Mouse (Mus musculus): ENCODE results near the gene Tyw3.
A peak's percentile ranks its signal among the peaks of the same experiment; 100 is the strongest.

Gene Tyw3

DNA sequence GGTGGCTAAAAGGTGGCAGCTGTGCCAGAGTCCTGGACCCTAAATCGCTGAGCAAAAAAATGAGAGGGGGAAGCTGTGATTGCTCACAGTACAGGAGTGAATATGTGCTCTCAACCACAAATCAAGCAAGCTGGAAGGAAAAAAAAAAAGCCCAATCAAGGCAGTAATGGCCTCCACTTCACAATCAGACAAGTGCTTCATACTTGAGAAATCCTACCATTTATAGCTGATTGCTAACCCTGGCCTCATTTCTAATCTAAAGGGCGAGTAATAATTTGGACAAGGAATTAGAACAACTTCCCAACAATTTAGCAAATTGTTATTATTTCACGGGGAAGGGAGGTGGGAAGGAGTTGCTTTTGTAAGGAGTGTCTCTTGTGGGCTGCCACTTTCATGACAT lies 31.5 kb downstream of the Tyw3 start:
- no peak for DNase-seq (ENCODE audit: low spot score)

- no peak for DNase-seq (ENCODE audit: low spot score)
Measured at GRCm38 (mm10) chr3:154562192-154562591, 34.7 kb downstream of the Tyw3 start.

DNA sequence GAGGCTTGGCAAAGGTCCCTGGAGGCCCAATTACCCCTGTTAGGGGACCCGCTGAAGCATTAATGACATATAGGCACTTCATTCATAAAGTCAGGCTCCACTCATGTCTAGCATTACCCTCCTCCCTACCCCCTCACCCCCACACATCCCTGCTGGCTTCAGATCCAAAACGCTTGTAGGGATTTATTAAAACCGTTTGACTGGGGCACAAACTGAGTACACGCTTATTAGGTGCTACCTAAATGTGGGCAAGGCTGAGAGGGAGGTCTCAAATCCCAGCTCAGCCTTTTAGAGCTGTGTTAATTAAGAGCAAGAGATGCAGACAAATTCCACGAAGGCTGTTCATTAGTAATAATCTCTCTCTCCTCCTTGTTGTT lies 45.9 kb downstream of the Tyw3 start:
- DNase-seq (ENCODE audit: low spot score): no peak

DNA sequence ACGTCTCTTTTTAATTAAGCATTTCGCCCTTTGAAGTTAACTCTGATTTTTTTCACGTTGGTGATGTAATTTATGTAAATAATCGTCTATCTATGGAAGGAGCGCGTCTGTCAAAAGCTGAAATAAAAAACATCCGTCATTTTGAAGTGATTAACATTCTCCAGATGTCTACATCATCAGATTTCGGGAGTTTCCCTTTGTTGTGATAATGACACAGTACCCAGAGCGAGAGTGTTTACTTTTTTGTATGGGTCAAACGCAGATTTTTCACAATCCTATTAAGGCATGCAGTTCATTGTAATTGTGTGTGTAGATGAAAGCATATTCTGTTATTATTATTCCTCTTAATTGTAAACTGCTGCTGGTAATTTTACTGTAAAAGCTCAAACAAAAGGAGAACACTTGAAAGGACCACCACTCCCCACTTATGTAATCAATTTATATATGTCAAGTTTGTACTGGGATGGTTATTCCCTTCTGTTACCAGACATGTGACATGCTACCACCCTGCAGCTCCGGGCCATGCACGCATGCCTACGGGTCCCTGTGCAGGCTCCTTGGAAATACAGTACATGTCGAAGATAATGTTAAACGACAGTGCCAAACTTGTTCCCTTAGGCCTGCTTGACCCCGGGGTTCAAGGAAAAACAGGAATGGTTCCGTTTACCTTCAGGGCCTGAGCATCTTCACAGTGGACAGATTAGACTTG lies 46.4 kb downstream of the Tyw3 start:
- no peak for DNase-seq (ENCODE audit: low spot score)

GRCm38 (mm10) chr3:154548868-154549301 lies 48.0 kb downstream of the Tyw3 start:
- DNase-seq (ENCODE audit: low spot score): no peak

DNA sequence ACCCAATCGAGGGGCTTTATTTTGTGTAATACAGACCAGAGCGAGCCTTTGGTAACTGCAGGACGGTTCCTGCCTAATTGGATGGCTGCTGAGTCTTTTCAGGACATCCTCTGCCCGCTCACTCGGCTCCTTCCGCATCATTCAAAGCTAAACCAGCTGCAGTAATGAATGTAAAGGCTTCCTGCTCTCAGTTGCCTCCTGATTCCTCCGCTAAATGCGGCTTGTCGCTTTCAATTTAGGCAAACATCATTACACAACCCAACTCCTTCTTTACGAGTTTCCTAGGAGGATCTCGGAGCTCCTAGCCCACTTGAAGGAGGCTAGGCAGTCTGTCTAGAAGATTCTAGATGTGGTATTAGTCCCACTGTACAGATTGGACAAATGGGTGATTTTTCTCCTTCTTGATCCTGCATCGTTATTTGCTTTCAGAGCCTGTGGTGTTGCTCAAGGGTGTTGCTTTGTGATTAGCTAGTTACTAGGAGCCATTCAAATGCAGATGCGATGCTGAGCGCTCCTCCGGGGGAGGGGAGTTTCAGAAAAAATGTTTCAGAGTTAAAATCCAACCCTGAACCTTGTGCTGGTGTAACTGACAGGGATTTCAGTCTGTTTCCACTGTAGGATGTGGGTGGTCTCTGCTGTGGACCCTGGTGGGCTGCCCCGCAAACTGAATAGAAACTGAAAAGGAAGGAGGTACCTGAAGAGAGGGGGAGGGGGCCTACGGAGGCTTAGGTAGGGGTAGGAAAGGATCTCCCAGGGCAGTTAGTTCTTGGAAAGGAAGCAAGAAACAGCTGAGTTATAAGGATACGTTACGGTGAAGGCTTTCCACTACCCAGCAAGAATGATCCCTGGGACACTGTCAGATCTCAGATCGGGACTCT lies 49.1 kb downstream of the Tyw3 start:
- no peak for DNase-seq (ENCODE audit: low spot score)

GRCm38 (mm10) chr3:154546234-154546633 lies 50.7 kb downstream of the Tyw3 start:
- DNase-seq (ENCODE audit: low spot score): no peak

DNA sequence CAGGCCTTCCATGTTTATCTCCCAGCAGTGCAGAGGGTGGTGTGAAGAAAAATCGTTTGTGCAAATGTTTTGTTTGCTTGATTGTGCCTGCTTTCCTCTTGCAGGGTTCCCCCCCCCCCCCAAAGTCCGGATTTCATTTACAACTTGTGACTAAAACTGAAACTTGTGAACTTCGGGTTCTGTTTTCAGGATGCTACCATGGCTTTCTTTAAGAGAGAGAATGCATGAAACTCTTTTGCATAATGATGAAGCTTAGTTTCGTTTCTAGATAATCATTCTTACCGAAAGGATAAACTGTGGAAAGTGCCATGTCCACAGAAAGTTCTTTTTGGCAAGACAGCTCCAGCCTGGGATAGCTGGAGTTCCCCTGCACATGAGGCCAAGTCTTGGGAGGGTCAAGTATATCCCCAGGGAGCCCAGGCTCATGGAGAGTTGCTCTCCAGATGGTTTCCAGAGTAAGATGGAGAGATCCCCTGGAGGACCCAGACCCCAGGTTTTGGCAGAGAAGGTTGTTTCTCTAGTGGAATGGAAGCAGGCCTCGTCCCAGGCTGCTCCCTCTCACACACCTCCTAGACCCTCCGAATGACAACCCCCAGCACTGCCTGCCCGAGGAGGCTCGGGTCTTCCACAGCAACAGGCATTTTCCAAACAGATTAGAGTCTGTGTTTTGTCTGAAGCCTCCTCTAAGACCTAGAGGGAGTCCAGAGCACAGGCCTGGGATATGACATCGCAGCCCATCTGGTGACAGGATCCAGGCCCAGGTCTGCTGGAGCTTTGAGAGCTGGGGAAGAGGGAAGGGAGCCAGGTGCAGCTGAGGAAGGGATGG lies 56.6 kb downstream of the Tyw3 start:
- DNase-seq (ENCODE audit: low spot score): no peak

GRCm38 (mm10) chr3:154536134-154536533 lies 60.8 kb downstream of the Tyw3 start:
- DNase-seq (ENCODE audit: low spot score): no peak

- no peak for DNase-seq (ENCODE audit: low spot score)
Measured at GRCm38 (mm10) chr3:154533246-154533645, 63.7 kb downstream of the Tyw3 start.

DNA sequence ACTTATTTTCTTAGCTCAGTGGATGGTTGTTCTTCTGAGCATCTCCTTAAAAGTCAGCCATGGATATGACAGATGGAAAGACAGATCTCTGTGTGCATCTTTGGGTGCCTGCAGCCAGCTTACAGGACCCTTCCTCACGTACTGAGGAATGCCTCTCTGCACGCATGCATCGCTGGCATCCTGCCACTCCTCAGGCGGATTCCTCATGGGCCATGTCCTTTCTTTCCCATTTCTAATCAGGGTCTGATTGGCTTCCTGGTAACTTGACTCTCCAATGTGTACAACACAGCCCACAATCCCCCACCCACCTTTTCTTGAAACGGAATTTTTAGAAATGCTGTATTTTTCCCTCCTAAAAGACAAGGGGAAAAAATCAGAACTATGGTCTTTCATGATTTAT lies 67.9 kb downstream of the Tyw3 start:
- no peak for DNase-seq (ENCODE audit: low spot score)

- peak; percentile 50 for DNase-seq (ENCODE audit: low spot score)
Measured at GRCm38 (mm10) chr3:154526610-154527009, 70.3 kb downstream of the Tyw3 start.

Data from testis, postnatal 10 days (tissue).